Mouse (Mus musculus): ENCODE data around the gene Pga5. TPM values are rescaled to one million over a fixed set of nuclear protein-coding genes. Genes with fewer than 3 reads are reported as not detected.

Pga5 gene
- 0.39 and 0.61 TPM in 2 replicates for polyA plus RNA-seq (2015; fragmentation: Nextera tagmentation; extraction: Ambion mirVana)

DNA sequence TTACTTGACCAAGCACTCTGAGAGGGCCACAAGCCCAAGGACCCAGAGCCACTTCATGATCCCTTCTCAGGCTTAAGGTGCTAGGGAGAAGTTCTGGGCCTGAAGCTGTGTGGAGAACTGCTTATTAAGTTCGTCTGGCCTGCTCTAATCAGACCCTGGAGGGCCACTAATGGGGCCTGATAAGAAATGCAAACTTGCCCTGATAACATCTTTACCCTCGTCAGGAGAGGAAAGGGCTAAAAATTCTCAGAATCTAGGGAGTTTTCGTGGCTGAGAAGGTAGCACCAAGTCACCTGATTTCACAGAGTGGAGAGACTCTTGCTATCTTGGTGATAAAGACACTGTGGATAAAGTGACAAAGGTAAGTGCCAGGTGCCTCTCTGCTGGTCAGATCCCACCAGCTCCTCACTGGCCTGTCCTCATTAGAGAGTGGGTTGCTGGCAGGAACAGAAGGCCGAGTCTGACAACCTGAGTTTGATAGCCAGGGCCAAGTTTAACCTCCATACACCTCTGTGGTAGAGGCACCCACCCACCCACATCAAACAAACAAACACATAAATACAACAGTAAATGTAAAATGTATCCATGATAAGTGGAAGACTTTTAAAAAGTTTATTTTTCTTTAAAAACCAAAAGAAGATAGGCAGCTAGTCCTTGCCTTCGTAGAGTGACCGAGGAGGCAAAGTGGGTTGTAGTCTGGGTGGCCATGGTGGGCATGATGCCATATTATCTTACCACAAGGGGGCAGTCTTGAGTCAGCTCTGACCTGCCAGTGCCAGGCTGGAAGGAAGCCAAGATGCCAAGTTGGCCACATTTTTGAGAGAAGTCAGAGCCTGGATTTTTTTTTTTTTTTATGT, at the start of gene Pga5:
Gene Pga5 (minus strand): TSS at position 157 of the 857 bp plus-strand sequence.
- H3K27ac ChIP-seq: no peak within 1 kb of the TSS
- ATAC-seq: peak; percentile 65
- WGBS: 32% methylated on average over 6 of the region's 6 CpGs

GRCm38 (mm10) chr19:10724629-10725363, 46.9 kb upstream of the Pga5 start:
- no peak overlapping the region for H3K4me3 ChIP-seq (replicated peaks)

More for the DNA sequence above, at the start of gene Pga5:
- Histone ChIP-seq H3K4me2 (replicated peaks) (no peak within 1 kb of the TSS), H3K9ac (no peak within 1 kb of the TSS), H3K36me3 (no peaks in the 10 kb centered on the region), H3K9me3 (no peaks in the 10 kb centered on the region), H3K4me1 (replicated peaks) (no peaks in the 10 kb centered on the region), H3K4me3 (replicated peaks) (no peak within 1 kb of the TSS), H3K27me3 (replicated peaks) (no peaks in the 10 kb centered on the region)

GRCm38 (mm10) chr19:10723649-10724048, 45.8 kb upstream of the Pga5 start:
- H3K27ac ChIP-seq: no peak overlapping the region
- no peaks in the 10 kb centered on the region for H3K27me3 ChIP-seq (replicated peaks)
- H3K4me1 ChIP-seq (replicated peaks): peaks cover 7% of the 10 kb centered on the region; the same call in 1 of the 2 replicates
- H3K9me3 ChIP-seq: no peaks in the 10 kb centered on the region
- no peaks in the 10 kb centered on the region for H3K36me3 ChIP-seq
- WGBS: 38% methylated on average over 5 of the region's 5 CpGs
- no peak for ATAC-seq
- H3K4me2 ChIP-seq (replicated peaks): no peak overlapping the region
- H3K9ac ChIP-seq: no peak overlapping the region
- no peak overlapping the region for H3K4me3 ChIP-seq (replicated peaks)

More at GRCm38 (mm10) chr19:10724629-10725363, 46.9 kb upstream of the Pga5 start:
- Histone ChIP-seq H3K4me2 (replicated peaks) (no peak overlapping the region), H3K36me3 (no peaks in the 10 kb centered on the region), H3K4me1 (replicated peaks) (peaks cover 7% of the 10 kb centered on the region; the same call in 1 of the 2 replicates), H3K9ac (no peak overlapping the region), H3K9me3 (no peaks in the 10 kb centered on the region), H3K27ac (no peak overlapping the region), H3K27me3 (replicated peaks) (no peaks in the 10 kb centered on the region)
- WGBS: 77% methylated on average over 13 of the region's 13 CpGs
- ATAC-seq: no peak

GRCm38 (mm10) chr19:10723084-10723483, 45.2 kb upstream of the Pga5 start:
- Histone ChIP-seq H3K36me3 (no peaks in the 10 kb centered on the region), H3K4me1 (replicated peaks) (peaks cover 7% of the 10 kb centered on the region; the same call in 1 of the 2 replicates), H3K4me2 (replicated peaks) (no peak overlapping the region), H3K9ac (no peak overlapping the region), H3K27me3 (replicated peaks) (no peaks in the 10 kb centered on the region), H3K27ac (no peak overlapping the region), H3K9me3 (no peaks in the 10 kb centered on the region), H3K4me3 (replicated peaks) (no peak overlapping the region)
- no peak for ATAC-seq
- 19% methylated on average over 13 of the region's 13 CpGs for WGBS

- no peak for ATAC-seq
- 52% methylated on average over 5 of the region's 5 CpGs for WGBS
These were observed 43.2 kb upstream of the Pga5 start for GRCm38 (mm10) chr19:10721064-10721463.

DNA sequence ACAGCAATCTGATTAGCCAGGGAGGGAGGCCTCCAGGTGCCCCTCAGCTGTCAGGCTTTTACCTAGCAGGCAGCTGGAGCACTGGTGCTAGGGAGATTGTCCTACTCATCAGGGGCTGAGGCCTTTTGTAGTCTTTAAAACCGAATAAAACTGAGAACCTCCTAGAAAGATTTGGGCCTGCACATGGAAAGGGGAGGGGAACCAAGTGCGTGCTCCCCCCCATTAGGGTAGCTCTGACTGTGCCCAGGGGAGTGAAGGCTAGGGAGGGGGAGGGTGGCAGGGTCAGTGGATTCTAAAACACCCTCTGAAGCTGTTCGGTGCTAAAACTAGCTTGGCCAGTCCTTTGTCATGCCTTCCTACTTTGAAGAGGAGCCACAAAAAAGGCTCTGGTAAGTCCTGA, 42.7 kb upstream of the Pga5 start:
- 16% methylated on average over 3 of the region's 3 CpGs for WGBS
- no peak for ATAC-seq

More at GRCm38 (mm10) chr19:10721064-10721463, 43.2 kb upstream of the Pga5 start:
- no peak overlapping the region for H3K27ac ChIP-seq
- no peaks in the 10 kb centered on the region for H3K36me3 ChIP-seq
- H3K9ac ChIP-seq: no peak overlapping the region
- no peak overlapping the region for H3K4me2 ChIP-seq (replicated peaks)
- no peaks in the 10 kb centered on the region for H3K9me3 ChIP-seq
- H3K27me3 ChIP-seq (replicated peaks): no peaks in the 10 kb centered on the region
- H3K4me3 ChIP-seq (replicated peaks): no peak overlapping the region
- H3K4me1 ChIP-seq (replicated peaks): peaks cover 7% of the 10 kb centered on the region; the same call in 1 of the 2 replicates

GRCm38 (mm10) chr19:10719751-10720150, 41.9 kb upstream of the Pga5 start:
- WGBS: 28% methylated on average over 2 of the region's 2 CpGs
- no peak overlapping the region for H3K4me3 ChIP-seq (replicated peaks)

More for the DNA sequence above, 42.7 kb upstream of the Pga5 start:
- no peaks in the 10 kb centered on the region for H3K9me3 ChIP-seq
- H3K4me1 ChIP-seq (replicated peaks): peaks cover 7% of the 10 kb centered on the region; the same call in 1 of the 2 replicates
- no peak overlapping the region for H3K27ac ChIP-seq
- no peak overlapping the region for H3K4me2 ChIP-seq (replicated peaks)
- no peaks in the 10 kb centered on the region for H3K27me3 ChIP-seq (replicated peaks)
- no peak overlapping the region for H3K9ac ChIP-seq
- no peak overlapping the region for H3K4me3 ChIP-seq (replicated peaks)
- no peaks in the 10 kb centered on the region for H3K36me3 ChIP-seq

DNA sequence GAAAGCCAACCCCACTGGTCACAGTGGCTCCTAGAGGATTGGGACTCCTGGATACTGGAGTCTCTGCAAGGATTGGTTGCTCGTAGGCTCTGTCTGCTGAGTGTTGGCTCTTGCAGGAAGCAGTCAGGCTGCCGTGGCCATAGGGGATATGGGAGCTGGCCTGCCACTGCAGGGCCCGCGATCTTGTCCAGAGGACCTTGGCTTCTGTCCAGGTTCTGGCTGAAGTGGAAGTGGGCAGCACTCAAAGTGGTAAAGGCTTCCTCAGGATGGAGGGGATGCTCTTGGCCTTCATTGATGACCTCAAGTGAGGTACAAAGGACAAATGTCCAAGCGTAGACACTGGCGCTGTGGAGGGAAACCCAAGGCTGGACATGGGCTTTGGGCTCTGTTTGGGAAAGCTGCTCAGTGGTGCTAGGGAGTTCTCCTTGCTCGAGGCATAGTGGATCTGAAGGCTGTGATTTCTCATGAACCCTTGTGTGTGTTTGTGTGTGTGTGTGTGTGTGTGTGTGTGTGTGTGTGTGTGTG, 40.4 kb upstream of the Pga5 start:
- peaks cover 7% of the 10 kb centered on the region; the same call in 1 of the 2 replicates for H3K4me1 ChIP-seq (replicated peaks)
- no peaks in the 10 kb centered on the region for H3K27me3 ChIP-seq (replicated peaks)
- H3K9ac ChIP-seq: no peak overlapping the region
- no peak overlapping the region for H3K4me3 ChIP-seq (replicated peaks)
- ATAC-seq: no peak
- H3K9me3 ChIP-seq: no peaks in the 10 kb centered on the region
- no peak overlapping the region for H3K27ac ChIP-seq
- WGBS: 62% methylated on average over 7 of the region's 7 CpGs
- peaks cover under 1% of the 10 kb centered on the region for H3K36me3 ChIP-seq
- no peak overlapping the region for H3K4me2 ChIP-seq (replicated peaks)

More at GRCm38 (mm10) chr19:10719751-10720150, 41.9 kb upstream of the Pga5 start:
- Histone ChIP-seq H3K27me3 (replicated peaks) (no peaks in the 10 kb centered on the region), H3K9ac (no peak overlapping the region), H3K27ac (no peak overlapping the region), H3K9me3 (no peaks in the 10 kb centered on the region), H3K4me2 (replicated peaks) (no peak overlapping the region), H3K36me3 (no peaks in the 10 kb centered on the region), H3K4me1 (replicated peaks) (peaks cover 7% of the 10 kb centered on the region; the same call in 1 of the 2 replicates)
- no peak for ATAC-seq

DNA sequence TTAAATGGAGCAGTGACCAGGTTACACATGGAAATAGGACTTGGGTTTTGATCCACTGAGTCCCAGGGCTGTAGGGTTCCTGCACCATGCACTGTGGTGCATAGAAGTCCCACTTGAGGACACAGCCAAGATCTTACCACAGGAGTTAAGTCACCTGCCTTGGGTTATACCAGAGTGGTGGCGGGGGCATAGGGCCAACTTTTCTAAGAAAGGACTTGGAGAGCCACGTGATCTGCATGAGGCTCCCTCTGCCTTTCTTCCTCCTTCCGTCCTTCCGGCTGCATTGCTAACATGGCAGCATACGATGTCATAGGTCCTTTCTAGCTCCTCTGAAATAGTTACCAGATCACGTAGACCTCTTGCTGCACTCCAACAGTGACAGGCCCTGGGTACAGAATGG, 37.6 kb upstream of the Pga5 start:
- 91% methylated on average over 6 of the region's 6 CpGs for WGBS
- H3K27ac ChIP-seq: no peak overlapping the region
- no peak overlapping the region for H3K4me2 ChIP-seq (replicated peaks)
- no peak overlapping the region for H3K4me3 ChIP-seq (replicated peaks)
- peaks cover 7% of the 10 kb centered on the region; the same call in 1 of the 2 replicates for H3K4me1 ChIP-seq (replicated peaks)
- H3K9ac ChIP-seq: no peak overlapping the region
- H3K36me3 ChIP-seq: peaks cover 26% of the 10 kb centered on the region
- ATAC-seq: no peak
- H3K27me3 ChIP-seq (replicated peaks): no peaks in the 10 kb centered on the region
- no peaks in the 10 kb centered on the region for H3K9me3 ChIP-seq

DNA sequence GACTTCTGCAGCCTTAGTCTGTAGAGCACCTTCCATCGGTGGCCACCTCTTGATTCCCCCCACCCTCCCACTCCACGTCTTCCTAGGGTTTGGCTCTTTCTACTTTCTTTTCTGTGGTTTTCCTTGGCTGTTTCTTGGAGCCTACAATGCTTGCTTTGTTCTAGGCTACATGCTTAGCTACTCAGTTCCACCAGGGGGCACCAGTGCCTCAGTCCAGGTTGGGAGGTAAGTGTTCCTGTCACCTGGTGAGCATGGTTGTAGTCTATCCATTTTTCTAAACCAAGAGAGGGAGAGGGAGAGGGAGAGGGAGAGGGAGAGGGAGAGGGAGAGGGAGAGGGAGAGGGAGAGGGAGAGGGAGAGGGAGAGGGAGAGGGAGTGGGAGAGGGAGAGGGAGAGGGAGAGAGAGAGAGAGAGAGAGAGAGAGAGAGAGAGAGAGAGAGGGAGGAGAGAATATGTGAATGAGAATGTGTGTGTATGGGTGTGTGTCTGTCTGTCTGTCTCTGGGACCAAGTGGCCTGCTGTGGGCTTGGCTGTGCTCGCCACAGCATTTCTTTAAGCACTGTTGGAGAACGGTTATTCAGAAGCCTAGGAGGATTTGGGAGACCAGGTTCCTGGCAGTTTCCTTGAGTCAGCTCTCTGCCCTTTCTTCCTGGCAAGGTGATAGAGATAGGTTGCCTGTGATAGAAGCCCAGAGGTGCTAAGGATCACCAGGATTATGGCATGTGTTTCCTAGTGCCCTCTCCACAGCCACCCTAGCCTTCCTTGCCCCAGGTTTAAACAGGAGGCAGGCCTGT, 37.0 kb upstream of the Pga5 start:
- ATAC-seq: peak; percentile 58
- Histone ChIP-seq H3K4me3 (replicated peaks) (no peak overlapping the region), H3K4me1 (replicated peaks) (peaks cover 1% of the 10 kb centered on the region; the same call in 1 of the 2 replicates), H3K36me3 (peaks cover 30% of the 10 kb centered on the region), H3K27me3 (replicated peaks) (no peaks in the 10 kb centered on the region), H3K9ac (no peak overlapping the region), H3K4me2 (replicated peaks) (no peak overlapping the region), H3K27ac (no peak overlapping the region), H3K9me3 (no peaks in the 10 kb centered on the region)
- WGBS: 50% methylated on average over 4 of the region's 4 CpGs

DNA sequence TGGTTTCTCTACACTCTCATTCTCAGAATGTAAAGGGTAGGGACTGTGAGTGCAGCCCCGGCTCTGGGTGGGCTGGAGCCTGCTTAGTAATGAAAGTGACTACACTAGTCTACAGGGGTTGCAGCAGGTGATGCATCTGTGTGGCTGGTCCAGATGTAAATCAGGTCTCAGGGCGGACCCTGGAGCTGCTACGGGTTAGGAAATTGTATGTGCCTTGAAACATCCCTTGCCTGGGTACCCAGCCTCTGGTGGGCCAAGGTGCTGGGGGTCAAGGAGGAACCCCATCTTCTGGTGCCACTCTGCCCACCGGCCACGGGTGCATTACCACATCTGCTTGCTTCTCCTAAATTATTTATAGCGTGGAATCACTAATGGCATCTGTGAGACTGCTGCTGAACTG, 36.3 kb upstream of the Pga5 start:
- peaks cover 6% of the 10 kb centered on the region for H3K4me1 ChIP-seq (replicated peaks)
- H3K4me2 ChIP-seq (replicated peaks): no peak overlapping the region
- H3K9me3 ChIP-seq: no peaks in the 10 kb centered on the region
- 83% methylated on average over 6 of the region's 6 CpGs for whole genome bisulfite sequencing
- H3K27me3 ChIP-seq (replicated peaks): no peaks in the 10 kb centered on the region
- no peak overlapping the region for H3K9ac ChIP-seq
- peaks cover 30% of the 10 kb centered on the region for H3K36me3 ChIP-seq
- no peak overlapping the region for H3K27ac ChIP-seq
- H3K4me3 ChIP-seq (replicated peaks): no peak overlapping the region
- no peak for ATAC-seq
